In genomic region chr1:166800953-166801603, GRCm38 (mm10) we compare ENCODE assay signal across 16 mouse cellular contexts.
A peak's percentile ranks its signal among the peaks of the same experiment; 100 is the strongest.
DNase-seq lines count a peak whose midpoint lies in the region; ATAC-seq and TF ChIP-seq lines count a peak whose summit lies in the region.
"Had no signal": no experiment of that assay in that cellular context is flagged by ENCODE, and none has a peak within 500 bp of the region (broad histone marks: within the 10 kb centered on the region; RNA-seq: fewer than 3 reads in every experiment).

No protein-coding gene starts in this region.

- no peaks in the 10 kb centered on the region for H3K9me3 ChIP-seq in hindbrain, embryonic 14.5 days (ENCODE audit: control insufficient read depth, low read length)
- H3K9me3 ChIP-seq in hindbrain, embryonic 12.5 days (replicated peaks) = no peaks in the 10 kb centered on the region
- H3K9me3 ChIP-seq in hindbrain, postnatal 0 days (ENCODE audit: low read length) = no peaks in the 10 kb centered on the region
- no peaks in the 10 kb centered on the region for H3K9me3 ChIP-seq in forebrain, embryonic 10.5 days
- H3K9me3 ChIP-seq: limb, embryonic 12.5 days; liver, embryonic 15.5 days had no signal

- no peak overlapping the region for H3K4me3 ChIP-seq in hindbrain, embryonic 14.5 days (replicated peaks; ENCODE audit: low read length)
- H3K4me3 ChIP-seq in hindbrain, embryonic 12.5 days = no peak overlapping the region
- H3K4me3 ChIP-seq in brown adipose tissue, adult 24 weeks (ENCODE audit: insufficient read depth, low read depth, low read length) = no peak overlapping the region
- H3K4me3 ChIP-seq in hindbrain, postnatal 0 days (ENCODE audit: low read length) = no peak overlapping the region
- no peak overlapping the region for H3K4me3 ChIP-seq in forebrain, embryonic 10.5 days
- H3K4me3 ChIP-seq: erythroblast, embryonic 14.5 days; limb, embryonic 12.5 days; liver, embryonic 15.5 days had no signal

- TF ChIP-seq CTCF in hindbrain, postnatal 0 days (IDR thresholded peaks at IDR 0.05; ENCODE audit: low read depth) = no peak

- WGBS in hindbrain, embryonic 14.5 days = 73% methylated on average over 11 of the region's 11 CpGs
- WGBS in hindbrain, embryonic 12.5 days = 76% methylated on average over 11 of the region's 11 CpGs
- WGBS in hindbrain, postnatal 0 days = 55% methylated on average over 11 of the region's 11 CpGs
- WGBS in forebrain, embryonic 10.5 days = 87% methylated on average over 11 of the region's 11 CpGs

- H3K4me2 ChIP-seq in hindbrain, embryonic 14.5 days (replicated peaks) = no peak overlapping the region
- no peak overlapping the region for H3K4me2 ChIP-seq in hindbrain, embryonic 12.5 days (replicated peaks)
- no peak overlapping the region for H3K4me2 ChIP-seq in hindbrain, postnatal 0 days (ENCODE audit: low read depth, low read length)
- H3K4me2 ChIP-seq: limb, embryonic 12.5 days; liver, embryonic 15.5 days had no signal

- no peak overlapping the region for H3K9ac ChIP-seq in hindbrain, embryonic 14.5 days
- H3K9ac ChIP-seq in hindbrain, embryonic 12.5 days = no peak overlapping the region
- H3K9ac ChIP-seq in hindbrain, postnatal 0 days (replicated peaks; ENCODE audit: low read length) = no peak overlapping the region
- H3K9ac ChIP-seq: limb, embryonic 12.5 days; liver, embryonic 15.5 days had no signal

- no peaks in the 10 kb centered on the region for H3K36me3 ChIP-seq in hindbrain, embryonic 14.5 days (replicated peaks; ENCODE audit: control insufficient read depth, insufficient read depth)
- no peaks in the 10 kb centered on the region for H3K36me3 ChIP-seq in hindbrain, embryonic 12.5 days
- no peaks in the 10 kb centered on the region for H3K36me3 ChIP-seq in hindbrain, postnatal 0 days (ENCODE audit: insufficient read depth, low read length)
- no peaks in the 10 kb centered on the region for H3K36me3 ChIP-seq in forebrain, embryonic 10.5 days (replicated peaks)
- H3K36me3 ChIP-seq: limb, embryonic 12.5 days; liver, embryonic 15.5 days had no signal

- H3K27ac ChIP-seq in hindbrain, embryonic 14.5 days = peak overlapping the region; percentile 54; the same call in 1 of the 2 replicates
- no peak overlapping the region for H3K27ac ChIP-seq in hindbrain, embryonic 12.5 days
- peak overlapping the region; percentile 90 for H3K27ac ChIP-seq in brown adipose tissue, adult 24 weeks (replicated peaks; ENCODE audit: low read depth, low read length)
- peak overlapping the region; percentile 51 for H3K27ac ChIP-seq in hindbrain, postnatal 0 days
- H3K27ac ChIP-seq in forebrain, embryonic 10.5 days = no peak overlapping the region
- H3K27ac ChIP-seq: limb, embryonic 12.5 days; liver, embryonic 15.5 days had no signal

- ATAC-seq in hindbrain, embryonic 14.5 days (ENCODE audit: low FRiP score) = no peak
- no peak for ATAC-seq in hindbrain, embryonic 12.5 days (ENCODE audit: low FRiP score)
- ATAC-seq in hindbrain, postnatal 0 days = peak; percentile 61
- ATAC-seq: activated CD4-positive, CD25-positive, alpha-beta regulatory T cell, adult 4 months; CD4-positive, CD25-positive, alpha-beta regulatory T cell, adult 4 months; midbrain, embryonic 16.5 days had no signal

- no peak for DNase-seq in hindbrain, embryonic 14.5 days (ENCODE audit: low spot score)
- DNase-seq in cerebellum, adult 18-20 months = peak; percentile 86 to 90
- peak; percentile 55 for DNase-seq in hindbrain, postnatal 0 days (ENCODE audit: low spot score)
- DNase-seq in thymus, postnatal 10 days (ENCODE audit: low spot score in 2 of 2) = no peak
- DNase-seq in forebrain, embryonic 10.5 days (ENCODE audit: extremely low spot score, low spot score) = no peak
- DNase-seq: kidney, adult 8-10 months; lung, postnatal 36 days; thymus, adult 2 months had no signal

- H3K27me3 ChIP-seq in hindbrain, embryonic 14.5 days (ENCODE audit: control insufficient read depth, insufficient read depth, low read length) = no peaks in the 10 kb centered on the region
- H3K27me3 ChIP-seq in hindbrain, embryonic 12.5 days = no peaks in the 10 kb centered on the region
- H3K27me3 ChIP-seq in hindbrain, postnatal 0 days (ENCODE audit: insufficient read depth, low read length) = no peaks in the 10 kb centered on the region
- H3K27me3 ChIP-seq in forebrain, embryonic 10.5 days (ENCODE audit: poor library complexity, severe bottlenecking) = no peaks in the 10 kb centered on the region
- H3K27me3 ChIP-seq: limb, embryonic 12.5 days; liver, embryonic 15.5 days had no signal

- no peaks in the 10 kb centered on the region; the same call in 1 of the 2 replicates for H3K4me1 ChIP-seq in hindbrain, embryonic 14.5 days (replicated peaks; ENCODE audit: control insufficient read depth, insufficient read depth, low read length)
- H3K4me1 ChIP-seq in hindbrain, embryonic 12.5 days = no peaks in the 10 kb centered on the region; the same call in 1 of the 2 replicates
- peaks cover 17% of the 10 kb centered on the region for H3K4me1 ChIP-seq in brown adipose tissue, adult 24 weeks (ENCODE audit: control insufficient read depth, insufficient read depth, insufficient read length, low read length)
- H3K4me1 ChIP-seq in hindbrain, postnatal 0 days (ENCODE audit: insufficient read depth, low read length) = 0 out of 2 replicates have a peak, but pooled peaks cover 2% of the 10 kb centered on the region
- H3K4me1 ChIP-seq in forebrain, embryonic 10.5 days = 0 out of 2 replicates have a peak, but pooled peaks cover 7% of the 10 kb centered on the region
- H3K4me1 ChIP-seq: limb, embryonic 12.5 days; liver, embryonic 15.5 days had no signal

Comparison
In these comparisons a context has a peak if more than half of its experiments do, and no peak if none do; other contexts are left out.
1. DNase-seq: peak in cerebellum, adult 18-20 months (2 of 2) and hindbrain, postnatal 0 days (single experiment); none in hindbrain, embryonic 14.5 days (single experiment), thymus, postnatal 10 days (0 of 2) and forebrain, embryonic 10.5 days (single experiment).
2. H3K27ac ChIP-seq: peak in hindbrain, embryonic 14.5 days (single experiment), brown adipose tissue, adult 24 weeks (single experiment) and hindbrain, postnatal 0 days (single experiment); none in hindbrain, embryonic 12.5 days (single experiment) and forebrain, embryonic 10.5 days (single experiment).